Mouse (Mus musculus) kidney, adult 8-10 months (tissue): ENCODE results near the gene Ggct.
"Not testable (repeated sequence)": the region's sequence is repeated elsewhere in the genome, so short reads cannot be mapped to it uniquely, and the experiment has no call there.

ENCODE experiments used
- DNase-seq, 2 experiments: peaks; one replicate each; pipeline ENCODE4 v3.0.0; 2022

The Ggct gene

GRCm38 (mm10) chr6:54992141-54992540 is 609 bp downstream of the Ggct start:
- DNase-seq, result peak in 1 of 2 experiments; percentile 38

DNA sequence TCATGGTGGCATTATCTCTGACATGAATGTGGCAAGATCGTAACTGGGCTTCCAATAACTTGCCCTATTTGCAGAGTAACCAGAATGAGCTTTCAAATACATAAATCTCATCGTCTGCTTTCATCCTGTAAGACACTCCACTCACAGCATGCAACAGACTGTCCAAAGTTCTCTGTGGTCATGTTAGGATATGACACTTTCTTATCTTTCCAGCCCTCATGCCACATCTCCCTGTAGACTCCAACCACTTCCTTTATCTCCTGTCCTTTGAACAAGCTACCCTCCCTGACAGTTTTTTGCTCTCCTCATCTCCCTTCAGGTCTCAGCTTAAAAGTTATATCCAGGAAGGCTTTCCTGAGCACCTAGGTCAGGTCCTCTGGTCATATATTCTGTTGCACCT is 1.6 kb downstream of the Ggct start:
- DNase-seq, result no peak

DNA sequence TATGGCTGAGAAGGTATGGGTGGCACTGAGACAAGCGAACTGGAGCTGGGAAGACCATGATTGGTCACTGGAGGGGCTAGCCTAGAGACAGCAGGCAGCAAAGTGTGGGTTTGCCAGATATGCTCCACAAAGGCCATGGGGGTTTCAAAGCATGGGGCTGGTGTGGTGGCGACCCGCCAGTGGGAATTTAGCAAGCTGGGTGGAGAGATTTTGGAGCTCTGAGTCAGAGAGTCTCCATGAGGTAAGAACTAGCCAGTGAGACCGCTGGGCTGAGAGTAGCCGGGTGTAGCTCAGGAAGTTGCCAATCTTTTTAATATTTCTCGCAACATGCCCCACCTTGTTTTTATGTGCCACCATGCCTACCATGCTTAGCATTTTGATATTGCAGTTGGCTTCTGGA is 4.6 kb downstream of the Ggct start:
- no peak for DNase-seq

DNA sequence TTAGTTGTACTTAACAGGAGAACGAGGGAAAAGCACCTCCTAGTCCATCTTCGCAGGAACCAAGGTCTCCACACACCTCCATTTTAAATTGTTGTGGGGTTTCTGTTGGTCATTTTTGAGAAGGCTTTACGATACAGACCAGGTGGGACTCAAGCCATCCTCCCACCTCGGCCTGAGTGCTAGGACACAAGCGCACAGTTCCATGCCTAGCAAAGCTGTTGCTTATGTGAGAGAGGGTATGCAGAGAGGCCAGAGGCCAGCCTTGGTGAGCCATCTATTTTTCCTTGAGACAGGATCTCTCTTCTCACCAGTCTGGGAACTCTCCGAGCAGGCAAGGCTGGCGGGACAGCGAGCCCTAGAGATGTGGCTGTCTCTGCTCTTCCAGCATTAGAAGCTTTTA is 8.7 kb downstream of the Ggct start:
- DNase-seq, result no peak

DNA sequence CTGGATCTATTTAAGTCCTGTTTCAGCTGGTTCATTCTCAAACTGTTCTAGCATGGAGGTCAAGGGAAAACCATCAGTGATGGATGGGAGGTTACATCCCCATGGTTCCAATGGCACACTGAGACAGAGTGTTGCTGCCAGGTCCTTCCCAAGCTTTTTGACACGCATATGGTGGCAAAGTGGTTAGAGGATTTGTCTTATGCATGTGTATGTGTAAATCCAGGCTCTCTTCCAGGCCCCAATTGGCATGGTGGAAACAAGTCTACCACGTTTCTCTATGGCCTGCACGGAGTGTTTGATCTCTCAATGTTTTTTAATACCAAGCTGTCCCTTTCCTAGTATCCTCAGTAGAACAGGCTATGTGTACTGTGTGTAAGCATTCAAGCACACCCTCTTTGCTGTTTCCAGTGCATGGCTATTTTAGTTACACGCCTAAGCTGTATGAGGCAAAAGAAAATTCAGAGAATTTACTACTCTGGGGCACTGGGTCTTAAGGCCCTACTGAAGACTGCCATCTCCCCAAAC is 9.2 kb downstream of the Ggct start:
- no peak for DNase-seq

DNA sequence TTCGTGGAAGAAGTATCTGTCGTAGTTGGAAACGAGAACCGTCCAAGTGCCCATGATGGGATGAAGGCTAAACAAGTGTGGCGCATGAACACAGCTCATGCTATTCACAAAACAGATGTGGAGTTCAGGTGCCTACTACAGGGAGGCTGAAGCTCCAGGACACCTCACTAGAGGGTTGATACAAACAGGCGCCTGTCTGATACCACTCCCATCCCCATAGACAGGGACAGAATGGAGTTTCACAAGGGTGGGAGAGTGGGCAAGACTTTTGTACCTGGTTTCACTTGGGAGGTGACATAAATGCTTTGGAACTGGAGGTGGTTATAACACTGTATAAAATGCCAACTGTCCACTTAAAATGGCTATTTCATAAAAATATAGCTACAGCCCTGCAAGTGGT is 13.3 kb downstream of the Ggct start:
- DNase-seq, result no peak

GRCm38 (mm10) chr6:54975616-54976015 is 17.1 kb downstream of the Ggct start:
- no peak for DNase-seq

DNA sequence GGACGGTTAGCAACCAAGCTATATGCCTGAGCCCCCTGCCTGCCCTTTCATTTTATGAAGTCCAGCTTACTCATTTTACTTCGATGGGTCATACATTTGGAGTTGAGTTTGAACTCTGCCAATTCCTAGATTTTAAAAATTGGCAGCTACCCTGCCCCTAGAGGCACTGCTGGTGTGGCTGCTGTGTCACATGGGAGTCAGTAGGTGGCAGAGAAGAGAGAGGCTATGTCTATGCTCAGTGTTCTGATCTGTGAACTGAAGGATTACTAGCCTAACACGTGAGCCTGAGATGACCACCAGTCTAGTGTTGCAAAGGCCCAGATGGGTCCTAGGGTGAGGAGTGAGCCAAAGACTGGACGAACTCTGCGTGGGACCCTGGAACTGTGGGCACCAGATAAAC is 18.2 kb downstream of the Ggct start:
- peak; percentile 32 to 34 for DNase-seq

GRCm38 (mm10) chr6:54972929-54973211 is 19.9 kb downstream of the Ggct start:
- DNase-seq, result peak; percentile 29 to 33

DNA sequence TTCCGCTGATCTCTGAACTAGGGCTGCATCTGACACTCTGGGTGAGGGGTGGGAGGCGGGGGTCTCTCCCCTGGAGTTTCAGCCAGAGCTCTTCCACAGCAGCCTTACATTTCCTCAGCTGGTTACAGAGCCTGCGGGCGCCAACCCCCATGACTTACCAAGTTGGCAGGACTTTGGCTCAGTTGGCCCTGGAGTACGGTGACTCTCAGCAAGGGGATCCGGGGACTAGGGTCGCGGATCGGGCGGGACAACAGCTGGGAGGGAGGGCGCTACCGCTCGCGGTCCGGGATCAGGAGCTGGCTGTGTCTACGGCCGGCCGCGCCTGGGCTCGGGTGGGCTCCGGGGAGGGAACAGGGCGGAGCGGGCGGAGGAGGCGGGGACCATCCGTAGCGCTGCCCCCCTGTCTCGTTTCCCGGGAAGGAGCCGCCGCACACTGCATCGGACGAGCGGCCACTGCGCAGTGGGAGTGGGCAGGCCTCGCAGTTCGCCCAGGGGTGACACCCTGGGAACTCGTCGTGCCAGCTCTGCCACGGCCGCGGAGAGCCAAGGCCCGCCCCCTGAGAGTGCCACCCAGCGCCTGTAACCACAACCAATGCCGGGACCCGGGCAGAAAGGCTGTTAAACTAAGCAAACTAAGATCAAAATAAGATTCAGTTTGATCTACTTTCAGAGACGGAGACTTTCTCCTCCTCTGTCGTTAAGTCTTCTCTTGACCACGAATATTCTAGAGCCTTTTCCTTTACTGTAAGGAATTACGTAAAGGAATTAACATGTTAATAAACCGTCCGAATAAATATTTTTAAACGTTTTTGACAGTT is 20.4 kb downstream of the Ggct start, which contains the start of gene Nod1:
Gene Nod1 (minus strand): TSS at position 502 of the 818 bp plus-strand sequence.
- DNase-seq, result peak; percentile 83 to 84

- DNase-seq, result peak; percentile 54 to 65
These were observed 21.0 kb downstream of the Ggct start for GRCm38 (mm10) chr6:54971731-54972110.

GRCm38 (mm10) chr6:54970506-54970905 is 22.2 kb downstream of the Ggct start:
- DNase-seq, result no peak

GRCm38 (mm10) chr6:54969801-54970200 is 22.9 kb downstream of the Ggct start:
- no peak for DNase-seq

DNA sequence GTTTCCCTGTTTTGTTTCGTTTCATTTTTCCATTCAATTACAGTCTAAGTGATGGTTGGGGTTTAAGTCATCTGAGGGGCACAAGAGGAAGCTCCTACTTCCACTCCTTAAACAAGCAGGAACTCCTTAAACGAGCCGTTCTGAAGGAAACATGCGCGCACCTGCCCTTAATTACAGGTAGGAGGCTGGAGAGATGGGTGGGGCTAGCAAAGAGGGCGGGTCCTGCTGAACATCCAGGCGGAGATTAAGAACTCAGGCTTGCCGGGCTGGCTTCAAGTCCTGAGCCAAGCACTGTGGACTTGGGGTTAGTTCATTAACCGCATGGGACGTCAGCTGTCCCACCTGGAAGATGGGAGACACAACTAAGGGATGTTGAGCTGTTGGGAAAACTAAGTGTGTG is 25.2 kb downstream of the Ggct start:
- no peak for DNase-seq

GRCm38 (mm10) chr6:54965234-54965633 is 27.5 kb downstream of the Ggct start:
- no peak for DNase-seq

GRCm38 (mm10) chr6:54964755-54965154 is 28.0 kb downstream of the Ggct start:
- no peak for DNase-seq

- no peak for DNase-seq
These were observed 29.2 kb downstream of the Ggct start for GRCm38 (mm10) chr6:54963599-54963998.

- no peak for DNase-seq
These were observed 35.1 kb downstream of the Ggct start for GRCm38 (mm10) chr6:54957655-54958054.

GRCm38 (mm10) chr6:54956425-54956824 is 36.3 kb downstream of the Ggct start:
- DNase-seq, result no peak

DNA sequence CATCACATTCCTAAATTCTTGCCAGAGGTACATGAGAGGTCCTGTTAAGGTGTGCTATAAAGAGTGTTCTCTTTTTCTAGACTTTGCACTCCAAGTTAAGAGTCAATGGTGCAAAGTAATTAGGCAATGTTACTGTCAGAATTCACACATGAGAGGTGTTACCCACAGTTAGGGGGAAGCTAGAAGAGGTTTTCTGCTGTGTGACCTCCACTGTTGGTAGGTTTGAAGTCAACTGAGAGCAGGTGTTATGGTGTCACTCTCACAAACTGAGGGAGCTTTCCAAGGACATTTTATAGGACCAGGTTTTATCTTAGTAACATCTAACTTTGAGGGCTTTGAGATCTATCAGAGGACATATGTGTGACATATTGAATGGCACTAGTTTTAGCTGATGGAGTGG is 36.8 kb downstream of the Ggct start:
- DNase-seq, result no peak

GRCm38 (mm10) chr6:54954659-54955414 is 37.9 kb downstream of the Ggct start:
- no peak for DNase-seq

GRCm38 (mm10) chr6:54953399-54953798 is 39.4 kb downstream of the Ggct start:
- not testable (repeated sequence) for DNase-seq

DNA sequence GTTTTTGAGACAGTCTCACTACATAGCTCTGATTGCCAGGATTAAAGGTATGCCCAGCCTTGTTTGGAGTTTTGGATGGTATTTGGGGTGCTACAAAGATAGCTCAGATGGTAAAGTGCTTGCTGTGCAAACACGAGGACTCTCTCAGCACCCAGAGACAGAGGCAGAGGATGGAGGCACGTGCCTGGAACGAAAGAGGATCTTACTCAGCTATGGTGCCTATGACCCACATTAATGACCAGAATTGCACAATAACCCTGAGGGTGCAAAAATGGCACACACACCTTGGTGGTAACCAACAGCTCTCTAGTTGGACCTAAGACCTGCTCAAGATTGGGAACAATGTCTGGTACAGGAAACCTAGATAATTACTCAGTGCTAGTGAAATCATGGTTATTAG is 40.2 kb downstream of the Ggct start:
- no peak for DNase-seq

DNA sequence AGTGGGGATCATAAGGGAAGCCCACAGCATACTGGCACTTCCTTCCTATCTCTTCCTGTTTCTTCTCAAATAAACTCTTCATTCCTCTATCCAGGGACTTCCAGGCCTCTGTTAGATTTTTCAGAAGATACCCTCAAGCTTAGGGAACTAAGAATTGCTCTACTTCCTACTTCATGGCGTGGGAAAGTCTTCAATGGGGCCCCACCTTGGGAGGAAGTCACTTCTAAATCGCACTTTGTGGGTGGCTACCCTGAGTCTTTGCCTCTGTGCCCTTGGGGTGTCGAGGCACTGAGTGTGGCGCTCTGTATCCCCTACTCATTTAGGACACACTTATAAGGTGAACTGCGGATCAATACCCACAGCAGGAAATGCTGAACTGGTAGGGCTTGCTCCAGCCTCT is 44.1 kb downstream of the Ggct start:
- no peak for DNase-seq
